Mouse (Mus musculus) midbrain, embryonic 10.5 days (tissue): Measurements from ENCODE around the gene Ankrd7. TPM values are rescaled to one million over a fixed set of nuclear protein-coding genes. Genes with fewer than 3 reads are reported as not detected.

Source experiments
- DNase-seq: peaks from one replicate; pipeline ENCODE4 v3.0.0-alpha.2; 2017; ENCODE audit warnings: low spot score
- H3K27ac ChIP-seq: fragments of 300-500 bp; sonication (generic); replicated peaks from 2 replicates; pipeline ENCODE4 v1.5.1; 2016; ENCODE audit warnings: mild to moderate bottlenecking
- H3K27me3 ChIP-seq: fragments of 300-500 bp; sonication (generic); 2 replicates; pipeline ENCODE4 v1.6.1; 2016; ENCODE audit warnings: low read depth, mild to moderate bottlenecking; ENCODE audit not compliant: poor library complexity, severe bottlenecking
- H3K36me3 ChIP-seq: fragments of 300-500 bp; sonication (generic); 2 replicates; pipeline ENCODE4 v1.6.1; 2016; ENCODE audit warnings: mild to moderate bottlenecking, moderate library complexity
- H3K4me1 ChIP-seq: fragments of 300-500 bp; sonication (generic); 2 replicates; pipeline ENCODE4 v1.6.1; 2016
- H3K4me3 ChIP-seq: fragments of 300-500 bp; sonication (generic); 2 replicates; pipeline ENCODE4 v1.5.1; 2016; ENCODE audit warnings: mild to moderate bottlenecking, moderate library complexity
- H3K9me3 ChIP-seq: fragments of 300-500 bp; sonication (generic); replicated peaks from 2 replicates; pipeline ENCODE4 v1.6.1; 2016; ENCODE audit warnings: mild to moderate bottlenecking
- WGBS: fragments of 180-500 bp; shearing (Covaris S2); methylation state at CpG from one replicate; pipeline ENCODE4 v1.1.7; 2016; 5-methylcytosine and 5-hydroxymethylcytosine counted together
- polyA plus RNA-seq: library from polyadenylated mRNA; unstranded; fragments of >200 nt; fragmentation: Nextera tagmentation; extraction: Ambion mirVana; gene quantifications from 2 replicates; pipeline ENCODE4 v1.2.1, GENCODE M21; 2016

The Ankrd7 gene
- polyA plus RNA-seq, 1 experiment from 2014 or later = 0.38 TPM

GRCm38 (mm10) chr6:18907173-18907572, 41.1 kb downstream of the Ankrd7 start:
- Histone ChIP-seq H3K36me3 (no peaks in the 10 kb centered on the region), H3K27me3 (no peaks in the 10 kb centered on the region), H3K9me3 (no peaks in the 10 kb centered on the region), H3K4me1 (no peaks in the 10 kb centered on the region), H3K4me3 (no peak overlapping the region), H3K27ac (no peak overlapping the region)
- WGBS = 91% methylated on average over 2 of the region's 2 CpGs
- DNase-seq = no peak

- Histone ChIP-seq H3K4me1 (no peaks in the 10 kb centered on the region), H3K9me3 (no peaks in the 10 kb centered on the region), H3K27me3 (no peaks in the 10 kb centered on the region), H3K4me3 (no peak overlapping the region), H3K36me3 (no peaks in the 10 kb centered on the region), H3K27ac (no peak overlapping the region)
- 80% methylated on average over 4 of the region's 4 CpGs for WGBS
- DNase-seq = no peak
Observed at GRCm38 (mm10) chr6:18913179-18913578, 47.1 kb downstream of the Ankrd7 start.

DNA sequence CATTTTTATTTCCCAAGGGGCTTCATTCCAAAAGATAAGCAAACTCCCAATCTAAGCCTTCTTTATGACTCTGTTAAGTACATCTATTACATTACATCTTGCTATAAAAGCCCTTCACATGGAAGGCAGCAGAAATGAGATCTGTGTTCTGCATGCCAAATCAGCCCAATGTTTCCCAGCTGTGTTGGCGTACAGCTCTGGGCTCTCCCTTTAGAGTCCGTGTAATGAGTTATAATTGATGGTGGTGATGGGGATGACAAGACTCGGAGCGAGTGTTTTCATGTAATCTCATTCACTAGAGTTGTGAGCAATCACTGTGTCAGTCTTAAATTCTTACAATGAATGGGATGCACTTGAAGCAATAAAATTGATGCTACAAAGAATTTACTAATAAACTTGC, 49.9 kb downstream of the Ankrd7 start:
- Histone ChIP-seq H3K36me3 (no peaks in the 10 kb centered on the region), H3K27ac (no peak overlapping the region), H3K4me1 (no peaks in the 10 kb centered on the region), H3K27me3 (no peaks in the 10 kb centered on the region), H3K9me3 (no peaks in the 10 kb centered on the region), H3K4me3 (no peak overlapping the region)
- 93% methylated on average over 4 of the region's 4 CpGs for WGBS
- DNase-seq = no peak

- H3K27ac ChIP-seq = no peak overlapping the region
- H3K4me1 ChIP-seq = no peaks in the 10 kb centered on the region
- H3K36me3 ChIP-seq = no peaks in the 10 kb centered on the region
- no peaks in the 10 kb centered on the region for H3K27me3 ChIP-seq
- no peak for DNase-seq
- 95% methylated on average over 4 of the region's 4 CpGs for WGBS
- no peak overlapping the region for H3K4me3 ChIP-seq
- H3K9me3 ChIP-seq = no peaks in the 10 kb centered on the region
Observed at GRCm38 (mm10) chr6:18916471-18916870, 50.4 kb downstream of the Ankrd7 start.

Other genes with a start within 250 kb of the Ankrd7 start
- 221 and 234 TPM in 2 replicates for gene Lsm8, start 17.7 kb upstream of the Ankrd7 start, polyA plus RNA-seq